Mouse (Mus musculus) lung, postnatal 0 days (tissue): ENCODE measurements around the gene Slc6a8. TPM values are rescaled to one million over a fixed set of nuclear protein-coding genes. Genes with fewer than 3 reads are reported as not detected.

Experiments
- ATAC-seq: fragments of 200-750 bp; cut with Nextera tagmentation; 2 replicates; pipeline ENCODE4 v1.8.0; 2017; ENCODE audit warnings: moderate library complexity
- DNase-seq: peaks from one replicate; pipeline ENCODE4 v3.0.0-alpha.2; 2016; ENCODE audit warnings: low spot score
- H3K27ac ChIP-seq: fragments of 300-500 bp; sonication (generic); 2 replicates; pipeline ENCODE4 v1.5.1; 2014; ENCODE audit warnings: antibody characterized with exemption, mild to moderate bottlenecking, low read length, mixed read lengths
- H3K27me3 ChIP-seq: fragments of 300-500 bp; sonication (generic); replicated peaks from 2 replicates; pipeline ENCODE4 v1.6.1; 2014; ENCODE audit warnings: low read length, mixed read lengths; ENCODE audit not compliant: insufficient read depth
- H3K36me3 ChIP-seq: fragments of 300-500 bp; sonication (generic); 2 replicates; pipeline ENCODE4 v1.6.1; 2014; ENCODE audit warnings: low read length, mixed read lengths; ENCODE audit not compliant: insufficient read depth
- H3K4me1 ChIP-seq: fragments of 300-500 bp; sonication (generic); 2 replicates; pipeline ENCODE4 v1.6.1; 2014; ENCODE audit warnings: antibody characterized with exemption, low read depth, low read length, mixed read lengths; ENCODE audit not compliant: insufficient read depth
- H3K4me2 ChIP-seq: fragments of 300-500 bp; sonication (generic); replicated peaks from 2 replicates; pipeline ENCODE4 v1.6.1; 2014; ENCODE audit warnings: low read depth, mild to moderate bottlenecking, low read length, moderate library complexity, mixed read lengths
- H3K4me3 ChIP-seq: fragments of 300-500 bp; sonication (generic); 2 replicates; pipeline ENCODE4 v1.5.1; 2014; ENCODE audit warnings: low read depth, low read length
- H3K9ac ChIP-seq: fragments of 300-500 bp; sonication (generic); replicated peaks from 2 replicates; pipeline ENCODE4 v1.6.1; 2014; ENCODE audit warnings: low read depth, mild to moderate bottlenecking
- H3K9me3 ChIP-seq: fragments of 300-500 bp; sonication (generic); 2 replicates; pipeline ENCODE4 v1.6.1; 2016; ENCODE audit warnings: low read length, mixed read lengths
- CTCF ChIP-seq: IDR thresholded peaks from 2 replicates; pipeline ENCODE4 v1.5.1; 2016; ENCODE audit warnings: antibody characterized with exemption, mild to moderate bottlenecking
- EP300 ChIP-seq: IDR thresholded peaks from 2 replicates; pipeline ENCODE4 v1.6.1; 2016; ENCODE audit warnings: antibody characterized with exemption, mild to moderate bottlenecking, control low read depth
- WGBS: fragments of 180-500 bp; shearing (Covaris S2); extraction: QIAGEN DNeasy Blood & Tissue Kit; methylation state at CpG from one replicate; pipeline ENCODE4 v1.1.7; 2014; 5-methylcytosine and 5-hydroxymethylcytosine counted together
- polyA plus RNA-seq: library from polyadenylated mRNA; unstranded; fragments of >200 nt; fragmentation: Nextera tagmentation; extraction: Ambion mirVana; gene quantifications from 2 replicates; pipeline ENCODE4 v1.2.1, GENCODE M21; 2015

Slc6a8 gene
- polyA plus RNA-seq, 1 experiment from 2014 or later, result 7.5 TPM

GRCm38 (mm10) chrX:73658936-73659574, 13.9 kb upstream of the Slc6a8 start:
- Histone ChIP-seq H3K4me1 (no peaks in the 10 kb centered on the region), H3K27me3 (no peaks in the 10 kb centered on the region), H3K4me2 (peak overlapping the region; percentile 69), H3K27ac (no peak overlapping the region), H3K4me3 (peak overlapping the region; percentile 34; the same call in 1 of the 2 replicates), H3K9ac (no peak overlapping the region), H3K36me3 (no peaks in the 10 kb centered on the region), H3K9me3 (no peaks in the 10 kb centered on the region)
- no peak for ATAC-seq
- whole genome bisulfite sequencing, result 53% methylated on average over 13 of the region's 13 CpGs
- TF ChIP-seq EP300, result no peak
- no peak for TF ChIP-seq CTCF
- no peak for DNase-seq

GRCm38 (mm10) chrX:73659575-73660283, 13.2 kb upstream of the Slc6a8 start, which contains the start of gene Pnck:
TSS of gene Pnck (minus strand) at chrX:73660117.
- Histone ChIP-seq H3K4me1 (no peaks in the 10 kb centered on the region), H3K4me3 (peak within 1 kb of the TSS; percentile 34), H3K4me2 (peak within 1 kb of the TSS; percentile 69), H3K9me3 (no peaks in the 10 kb centered on the region), H3K27me3 (no peaks in the 10 kb centered on the region), H3K27ac (no peak within 1 kb of the TSS), H3K9ac (no peak within 1 kb of the TSS), H3K36me3 (no peaks in the 10 kb centered on the region)
- WGBS, result 32% methylated on average over 16 of the region's 57 CpGs
- no peak for DNase-seq
- peak; percentile 47 for ATAC-seq
- TF ChIP-seq CTCF (no peak; the same call in 1 of the 2 replicates), EP300 (no peak)

GRCm38 (mm10) chrX:73660284-73660665, 12.7 kb upstream of the Slc6a8 start:
- no peak for TF ChIP-seq CTCF
- no peak for TF ChIP-seq EP300
- ATAC-seq, result no peak
- no peak overlapping the region for H3K27ac ChIP-seq
- DNase-seq, result no peak
- H3K36me3 ChIP-seq, result no peaks in the 10 kb centered on the region
- WGBS, result 60% methylated on average over 3 of the region's 3 CpGs
- no peak overlapping the region for H3K9ac ChIP-seq
- peak overlapping the region; percentile 69 for H3K4me2 ChIP-seq
- H3K9me3 ChIP-seq, result no peaks in the 10 kb centered on the region
- H3K4me1 ChIP-seq, result no peaks in the 10 kb centered on the region
- H3K4me3 ChIP-seq, result peak overlapping the region; percentile 34; the same call in 1 of the 2 replicates
- H3K27me3 ChIP-seq, result no peaks in the 10 kb centered on the region

- Histone ChIP-seq H3K27ac (no peak overlapping the region), H3K9ac (no peak overlapping the region), H3K27me3 (no peaks in the 10 kb centered on the region), H3K9me3 (no peaks in the 10 kb centered on the region), H3K4me2 (no peak overlapping the region), H3K36me3 (no peaks in the 10 kb centered on the region), H3K4me3 (no peak overlapping the region), H3K4me1 (no peaks in the 10 kb centered on the region)
- no peak for ATAC-seq
- TF ChIP-seq EP300 (no peak), CTCF (peak; percentile 42; the same call in 1 of the 2 replicates)
- DNase-seq, result peak; percentile 35
These were observed 9.8 kb upstream of the Slc6a8 start for GRCm38 (mm10) chrX:73663143-73663542.

- H3K4me2 ChIP-seq, result no peak overlapping the region
- WGBS, result 51% methylated on average over 4 of the region's 4 CpGs
- peak; percentile 69 for DNase-seq
- H3K27ac ChIP-seq, result no peak overlapping the region
- peak; percentile 51 for ATAC-seq
- H3K27me3 ChIP-seq, result no peaks in the 10 kb centered on the region
- H3K9ac ChIP-seq, result no peak overlapping the region
- H3K4me1 ChIP-seq, result no peaks in the 10 kb centered on the region
- H3K36me3 ChIP-seq, result no peaks in the 10 kb centered on the region
- H3K9me3 ChIP-seq, result no peaks in the 10 kb centered on the region
- H3K4me3 ChIP-seq, result no peak overlapping the region
- TF ChIP-seq EP300, result no peak
- peak; percentile 66 for TF ChIP-seq CTCF
These were observed 919 bp upstream of the Slc6a8 start for GRCm38 (mm10) chrX:73672031-73672431.

GRCm38 (mm10) chrX:73673619-73673967, 643 bp downstream of the Slc6a8 start:
- TF ChIP-seq EP300, result no peak
- no peak for TF ChIP-seq CTCF
- no peaks in the 10 kb centered on the region for H3K36me3 ChIP-seq
- no peaks in the 10 kb centered on the region for H3K9me3 ChIP-seq
- 5% methylated on average over 10 of the region's 42 CpGs for WGBS
- H3K27me3 ChIP-seq, result no peaks in the 10 kb centered on the region
- no peak overlapping the region; the same call in 1 of the 2 replicates for H3K27ac ChIP-seq
- H3K4me2 ChIP-seq, result peak overlapping the region; percentile 74
- H3K9ac ChIP-seq, result peak overlapping the region; percentile 51
- H3K4me3 ChIP-seq, result peak overlapping the region; percentile 61
- DNase-seq, result no peak
- ATAC-seq, result no peak
- H3K4me1 ChIP-seq, result no peaks in the 10 kb centered on the region
